Mouse (Mus musculus) bone marrow macrophage, adult 2 months (primary cell): ENCODE measurements around the gene Card14. TPM values are rescaled to one million over a fixed set of nuclear protein-coding genes. Genes with fewer than 3 reads are reported as not detected.
A peak's percentile ranks its signal among the peaks of the same experiment; 100 is the strongest.

Source experiments
- H3K27ac ChIP-seq: 2 replicates; pipeline ENCODE4 v1.5.1; 2012; ENCODE audit warnings: low read depth, low read length; ENCODE audit not compliant: insufficient read depth
- H3K4me1 ChIP-seq: 2 replicates; pipeline ENCODE4 v1.6.1; 2012; ENCODE audit warnings: low read length; ENCODE audit not compliant: control insufficient read depth, insufficient read depth
- H3K4me3 ChIP-seq: 2 replicates; pipeline ENCODE4 v1.5.1; 2012; ENCODE audit warnings: mild to moderate bottlenecking, low read length, moderate library complexity; ENCODE audit not compliant: insufficient read depth
- CTCF ChIP-seq: IDR thresholded peaks from 2 replicates; pipeline ENCODE4 v1.5.1; 2012; ENCODE audit warnings: low read depth, mild to moderate bottlenecking, low read length, moderate library complexity
- POLR2A ChIP-seq: IDR thresholded peaks from 2 replicates; pipeline ENCODE4 v1.6.1; 2012; ENCODE audit warnings: mild to moderate bottlenecking, low read depth, low read length, borderline replicate concordance
- polyA plus RNA-seq: library from polyadenylated mRNA; stranded (reverse); fragments of >200 nt; gene quantifications from 2 replicates; pipeline ENCODE4 v1.2.4, GENCODE M21; 2012; ENCODE audit not compliant: missing spikeins, insufficient read depth, insufficient read length

Card14 gene
- polyA plus RNA-seq, 1 experiment = not detected

- TF ChIP-seq CTCF (no peak), POLR2A (no peak)
- peak overlapping the region; percentile 92 for H3K4me3 ChIP-seq
- peaks cover 24% of the 10 kb centered on the region for H3K4me1 ChIP-seq
- H3K27ac ChIP-seq = no peak overlapping the region
Measured at GRCm38 (mm10) chr11:119394210-119394609, 86.6 kb downstream of the Card14 start.

Other genes starting within 250 kb of the Card14 start
- gene Cbx4, start 221.5 kb upstream of the Card14 start, polyA plus RNA-seq = 15.8 and 17.2 TPM in 2 replicates
- 5.2 and 5.8 TPM in 2 replicates for gene Tbc1d16, start 79.3 kb upstream of the Card14 start, polyA plus RNA-seq
- 0.68 and 0.72 TPM in 2 replicates for gene Ccdc40, start 79.2 kb upstream of the Card14 start, polyA plus RNA-seq
- gene Gaa, start 39.9 kb upstream of the Card14 start, polyA plus RNA-seq = 58.3 and 65.2 TPM in 2 replicates
- gene Eif4a3, start 7.7 kb upstream of the Card14 start, polyA plus RNA-seq = 105 and 120 TPM in 2 replicates
- gene Sgsh, start 47.8 kb downstream of the Card14 start, polyA plus RNA-seq = 39.6 and 41.9 TPM in 2 replicates
- gene Slc26a11, start 47.8 kb downstream of the Card14 start, polyA plus RNA-seq = 50.6 and 63.4 TPM in 2 replicates
- 181 and 187 TPM in 2 replicates for gene Rnf213, start 85.3 kb downstream of the Card14 start, polyA plus RNA-seq
- 7.0 and 7.7 TPM in 2 replicates for gene Endov, start 183.6 kb downstream of the Card14 start, polyA plus RNA-seq
- gene Nptx1, start 240.0 kb downstream of the Card14 start, polyA plus RNA-seq = 0.21 and 0.40 TPM in 2 replicates